Mouse (Mus musculus) heart, embryonic 15.5 days (tissue): ENCODE results near the gene Vmn1r93. TPM values are rescaled to one million over a fixed set of nuclear protein-coding genes. Genes with fewer than 3 reads are reported as not detected.
"Not testable (repeated sequence)": the region's sequence is repeated elsewhere in the genome, so short reads cannot be mapped to it uniquely, and the experiment has no call there.

Source experiments
- ATAC-seq: fragments of 200-750 bp; cut with Nextera tagmentation; replicated peaks from 2 replicates; pipeline ENCODE4 v1.8.0; 2017; ENCODE audit warnings: low read depth, moderate TSS enrichment; ENCODE audit not compliant: insufficient number of reproducible peaks, insufficient read depth, low FRiP score
- H3K27ac ChIP-seq: fragments of 300-500 bp; sonication (generic); 2 replicates; pipeline ENCODE4 v1.5.1; 2015; ENCODE audit warnings: mild to moderate bottlenecking, inconsistent platforms
- H3K27me3 ChIP-seq: fragments of 300-500 bp; sonication (generic); 2 replicates; pipeline ENCODE4 v1.6.1; 2015; ENCODE audit warnings: inconsistent platforms
- H3K36me3 ChIP-seq: fragments of 300-500 bp; sonication (generic); 2 replicates; pipeline ENCODE4 v1.6.1; 2015; ENCODE audit warnings: mild to moderate bottlenecking, inconsistent platforms
- H3K4me1 ChIP-seq: fragments of 300-500 bp; sonication (generic); replicated peaks from 2 replicates; pipeline ENCODE4 v1.6.1; 2015; ENCODE audit warnings: inconsistent platforms
- H3K4me2 ChIP-seq: fragments of 300-500 bp; sonication (generic); 2 replicates; pipeline ENCODE4 v1.6.1; 2015; ENCODE audit warnings: inconsistent platforms, mild to moderate bottlenecking, moderate library complexity
- H3K4me3 ChIP-seq: fragments of 300-500 bp; sonication (generic); 2 replicates; pipeline ENCODE4 v1.5.1; 2015; ENCODE audit warnings: mild to moderate bottlenecking, inconsistent platforms
- H3K9ac ChIP-seq: fragments of 300-500 bp; sonication (generic); 2 replicates; pipeline ENCODE4 v1.6.1; 2015; ENCODE audit warnings: mild to moderate bottlenecking, inconsistent platforms
- H3K9me3 ChIP-seq: fragments of 300-500 bp; sonication (generic); replicated peaks from 2 replicates; pipeline ENCODE4 v1.6.1; 2016; ENCODE audit warnings: inconsistent platforms
- WGBS: fragments of 180-500 bp; shearing (Covaris S2); methylation state at CpG from one replicate; pipeline ENCODE4 v1.1.7; 2015; ENCODE audit warnings: mixed read lengths; 5-methylcytosine and 5-hydroxymethylcytosine counted together
- polyA plus RNA-seq: library from polyadenylated mRNA; unstranded; fragments of >200 nt; fragmentation: Nextera tagmentation; extraction: Ambion mirVana; gene quantifications from 2 replicates; pipeline ENCODE4 v1.2.1, GENCODE M21; 2015

Gene Vmn1r93
- not detected in 2 replicates for polyA plus RNA-seq

- ATAC-seq, H3K4me3 ChIP-seq, H3K4me1 ChIP-seq, H3K36me3 ChIP-seq, H3K4me2 ChIP-seq, H3K27me3 ChIP-seq, H3K9me3 ChIP-seq, H3K27ac ChIP-seq, H3K9ac ChIP-seq: not testable (repeated sequence)
- no CpG with 5 or more reads among the region's 5 CpGs for WGBS
Observed at GRCm38 (mm10) chr7:20138988-20139387, at the start of gene Vmn1r93. Gene Vmn1r93 (minus strand): TSS chr7:20139088.

- H3K9me3 ChIP-seq, ATAC-seq, H3K36me3 ChIP-seq, H3K4me2 ChIP-seq, H3K4me3 ChIP-seq, H3K4me1 ChIP-seq, H3K27ac ChIP-seq, H3K9ac ChIP-seq, H3K27me3 ChIP-seq: not testable (repeated sequence)
- no CpG with 5 or more reads among the region's 3 CpGs for WGBS
Observed at GRCm38 (mm10) chr7:20168277-20168676, 29.4 kb upstream of the Vmn1r93 start, which contains the start of gene Vmn1r94. Gene Vmn1r94 (minus strand): TSS chr7:20168377.

GRCm38 (mm10) chr7:20122479-20122878 lies 16.4 kb downstream of the Vmn1r93 start, which contains the start of gene Gm16442:
Gene Gm16442 (minus strand): TSS chr7:20122579.
- not testable (repeated sequence) for H3K27me3 ChIP-seq, H3K36me3 ChIP-seq, ATAC-seq, H3K4me2 ChIP-seq, H3K4me1 ChIP-seq, H3K9me3 ChIP-seq, H3K9ac ChIP-seq, H3K27ac ChIP-seq, H3K4me3 ChIP-seq
- no CpG with 5 or more reads among the region's 2 CpGs for WGBS

- H3K36me3 ChIP-seq, H3K9ac ChIP-seq, H3K4me2 ChIP-seq, ATAC-seq, H3K27me3 ChIP-seq, H3K9me3 ChIP-seq, H3K4me3 ChIP-seq, H3K4me1 ChIP-seq, H3K27ac ChIP-seq: not testable (repeated sequence)
- 72% methylated on average over 5 of the region's 5 CpGs for WGBS
Observed at GRCm38 (mm10) chr7:20099380-20099779, 39.5 kb downstream of the Vmn1r93 start, which contains the start of gene Vmn1r91. Gene Vmn1r91 (plus strand): TSS chr7:20099680.

Other genes with a start within 250 kb of the Vmn1r93 start
- gene Pvr, start 217.9 kb downstream of the Vmn1r93 start, polyA plus RNA-seq, result 15.2 and 16.1 TPM in 2 replicates
- gene Igsf23, start 188.3 kb downstream of the Vmn1r93 start, polyA plus RNA-seq, result 1.5 and 1.7 TPM in 2 replicates
- not detected in 2 replicates for gene Ceacam20, start 173.7 kb downstream of the Vmn1r93 start, polyA plus RNA-seq
- gene Nlrp9b, start 147.6 kb downstream of the Vmn1r93 start, polyA plus RNA-seq, result not detected in 2 replicates
- gene Vmn1r91, start 39.4 kb downstream of the Vmn1r93 start, polyA plus RNA-seq, result not detected in 2 replicates
- gene Gm16442, start 16.5 kb downstream of the Vmn1r93 start, polyA plus RNA-seq, result not detected in 2 replicates
- gene Vmn1r94, start 29.3 kb upstream of the Vmn1r93 start, polyA plus RNA-seq, result not detected in 2 replicates
- gene Vmn1r95, start 54.6 kb upstream of the Vmn1r93 start, polyA plus RNA-seq, result not detected in 2 replicates
- gene Gm6164, start 66.5 kb upstream of the Vmn1r93 start, polyA plus RNA-seq, result not detected in 2 replicates
- not detected in 2 replicates for gene Gm4498, start 94.7 kb upstream of the Vmn1r93 start, polyA plus RNA-seq
- gene Gm5890, start 123.7 kb upstream of the Vmn1r93 start, polyA plus RNA-seq, result not detected in 2 replicates
- not detected in 2 replicates for gene Gm4133, start 195.0 kb upstream of the Vmn1r93 start, polyA plus RNA-seq
- not detected in 2 replicates for gene Gm5728, start 236.3 kb upstream of the Vmn1r93 start, polyA plus RNA-seq